Mouse (Mus musculus) retina, embryonic 14.5 days (tissue): ENCODE data around the gene Tpgs1.

Experiments
- DNase-seq: peaks from one replicate; pipeline ENCODE4 v3.0.0-alpha.2; 2015; ENCODE audit warnings: low spot score

The Tpgs1 gene

DNA sequence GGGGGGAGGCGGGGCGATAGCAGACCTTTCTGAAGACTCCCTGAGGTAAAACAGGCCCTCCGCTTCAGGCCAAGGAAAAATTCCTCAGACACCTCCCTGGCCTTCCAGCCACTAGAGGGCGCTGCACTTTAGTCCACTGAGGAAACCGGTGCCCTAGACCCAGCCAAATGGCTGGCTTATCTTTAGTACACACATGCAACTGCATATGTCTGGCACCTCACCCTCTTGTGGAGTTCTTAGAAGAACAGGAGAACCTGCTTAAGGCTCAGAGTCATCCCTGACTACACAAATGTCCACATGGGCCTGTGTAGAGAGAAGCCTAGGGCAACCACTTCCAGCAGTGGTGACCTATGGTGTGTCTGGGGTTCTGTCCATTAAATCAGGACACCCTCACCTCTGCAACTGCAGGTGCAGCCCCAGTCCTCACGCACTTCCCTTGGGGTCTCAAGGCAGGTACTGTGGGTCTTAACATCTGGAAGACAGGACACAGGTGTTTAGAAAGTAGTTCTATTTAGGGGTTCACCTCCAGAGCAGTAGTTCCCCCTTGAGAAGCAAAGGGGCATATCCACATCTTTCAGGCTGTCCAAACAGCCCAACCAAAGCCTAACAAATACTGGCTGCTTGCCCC lies 43.4 kb downstream of the Tpgs1 start:
- peak; percentile 90 for DNase-seq

DNA sequence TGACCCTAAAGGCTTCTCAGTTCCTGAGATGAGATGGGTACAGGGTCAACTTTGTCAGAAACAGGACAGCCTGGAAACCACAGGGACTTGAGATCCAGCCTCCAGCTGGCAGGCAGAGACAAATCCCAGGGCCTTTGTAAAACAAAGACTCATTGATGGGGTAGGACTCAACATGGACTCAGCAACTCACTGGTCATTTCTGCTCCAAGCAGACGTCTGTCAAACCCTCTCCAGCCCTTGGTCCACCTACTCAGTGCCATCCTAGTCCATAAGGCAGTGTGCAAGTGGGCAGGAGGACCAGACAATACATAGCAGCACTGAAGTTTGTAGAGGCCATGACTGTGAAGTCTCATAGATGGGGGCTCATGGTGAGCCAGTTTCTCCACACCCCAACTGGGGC lies 44.0 kb downstream of the Tpgs1 start:
- no peak for DNase-seq

GRCm38 (mm10) chr10:79714996-79715395 lies 45.8 kb downstream of the Tpgs1 start:
- DNase-seq, result no peak

DNA sequence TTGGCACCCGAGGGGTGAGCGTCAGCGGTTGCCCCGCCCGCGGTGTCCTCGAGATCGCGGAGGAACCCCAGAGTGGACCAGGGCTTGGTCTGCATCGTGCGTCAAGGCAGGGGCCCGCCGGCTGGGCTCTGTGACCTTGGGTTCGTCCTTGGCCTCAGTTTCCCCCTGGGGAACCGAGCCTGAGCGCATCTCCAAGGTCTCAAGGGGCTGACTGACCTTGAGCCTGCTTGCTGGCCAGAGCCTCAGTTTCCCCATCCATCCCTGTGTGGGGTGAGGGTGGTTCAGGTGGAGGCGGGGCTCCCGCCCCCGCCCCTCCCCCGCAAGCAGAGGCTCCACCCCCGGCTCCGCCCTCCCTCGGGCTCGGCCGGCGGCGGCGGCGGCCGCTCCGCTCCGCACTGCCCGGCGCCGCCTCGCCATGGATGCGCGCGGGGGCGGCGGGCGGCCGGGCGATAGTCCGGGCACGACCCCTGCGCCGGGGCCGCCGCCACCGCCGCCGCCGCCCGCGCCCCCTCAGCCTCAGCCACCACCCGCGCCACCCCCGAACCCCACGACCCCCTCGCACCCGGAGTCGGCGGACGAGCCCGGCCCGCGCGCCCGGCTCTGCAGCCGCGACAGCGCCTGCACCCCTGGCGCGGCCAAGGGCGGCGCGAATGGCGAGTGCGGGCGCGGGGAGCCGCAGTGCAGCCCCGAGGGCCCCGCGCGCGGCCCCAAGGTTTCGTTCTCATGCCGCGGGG lies 47.3 kb downstream of the Tpgs1 start, which contains the start of gene Hcn2:
Gene Hcn2, plus strand, starts transcription at position 381 of the 734 bp plus-strand sequence.
- DNase-seq, result peak; percentile 35

- peak; percentile 27 for DNase-seq
Measured at GRCm38 (mm10) chr10:79716988-79717355, 47.8 kb downstream of the Tpgs1 start.

- peak; percentile 82 for DNase-seq
Measured at GRCm38 (mm10) chr10:79717640-79718357, 48.6 kb downstream of the Tpgs1 start.

GRCm38 (mm10) chr10:79721089-79721488 lies 51.9 kb downstream of the Tpgs1 start:
- DNase-seq, result no peak

DNA sequence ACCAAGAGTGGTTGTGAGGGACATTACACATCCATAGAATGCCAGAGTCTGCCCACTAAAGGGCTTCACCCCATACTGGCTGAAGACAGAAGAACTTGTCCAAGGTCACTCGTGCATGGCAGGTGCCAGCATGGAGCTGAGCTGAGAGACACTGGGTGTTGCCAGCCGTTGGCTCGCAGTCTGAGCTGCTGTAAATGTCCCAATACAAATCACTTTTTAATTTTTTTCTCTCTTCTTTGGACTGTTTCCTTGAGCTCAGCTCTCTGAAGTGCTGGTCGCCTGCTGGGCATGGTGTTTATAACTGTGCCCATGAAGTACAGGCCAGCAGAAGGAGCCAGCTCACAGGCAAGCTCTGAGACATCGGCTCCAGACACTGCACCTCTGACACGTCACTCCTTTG lies 53.9 kb downstream of the Tpgs1 start:
- no peak for DNase-seq

- no peak for DNase-seq
Measured at GRCm38 (mm10) chr10:79723692-79724091, 54.5 kb downstream of the Tpgs1 start.
